Mouse (Mus musculus) neutrophil, adult 5-6 weeks (primary cell): ENCODE data around the gene Olfr309. TPM values are rescaled to one million over a fixed set of nuclear protein-coding genes. Genes with fewer than 3 reads are reported as not detected.
"Not testable (repeated sequence)": the region's sequence is repeated elsewhere in the genome, so short reads cannot be mapped to it uniquely, and the experiment has no call there.

Source experiments
- ATAC-seq: fragments of 151-379, 151-347 bp; 2 replicates; pipeline ENCODE4 v1.8.0; 2017; ENCODE audit warnings: mild to moderate bottlenecking, moderate TSS enrichment; ENCODE audit not compliant: insufficient number of reproducible peaks, poor library complexity, low FRiP score, severe bottlenecking; ENCODE audit errors: extremely low read depth
- total RNA-seq: library from RNA; stranded (forward); fragments of 200-1000 nt; gene quantifications from 2 replicates; pipeline ENCODE4 v1.2.3, GENCODE M21; 2017

Olfr309 gene
- total RNA-seq, result not detected in 2 replicates

- ATAC-seq, result no peak
These were observed at the start of gene Olfr309 for GRCm38 (mm10) chr7:86313608-86314007. Gene Olfr309 (minus strand): TSS chr7:86313708.

DNA sequence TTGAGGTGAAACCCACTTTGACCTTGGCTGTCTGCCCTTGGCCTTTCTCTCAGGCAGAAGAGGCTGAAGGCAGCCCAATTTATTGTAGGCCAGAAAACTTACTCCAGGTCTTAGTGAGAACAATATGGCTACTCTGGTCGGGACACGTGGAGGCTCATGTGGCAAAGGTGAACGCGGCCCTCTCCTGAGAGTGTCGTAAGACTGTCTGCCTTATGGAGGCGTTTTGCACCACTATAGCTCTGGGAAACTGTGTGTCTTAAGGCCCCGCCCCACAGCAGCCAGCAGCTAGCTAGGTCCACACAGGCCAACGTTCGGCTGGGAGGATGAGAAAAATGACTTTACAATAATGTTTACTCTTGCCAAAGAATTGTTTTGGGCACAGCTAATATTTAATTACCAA lies 32.8 kb upstream of the Olfr309 start:
- not testable (repeated sequence) for ATAC-seq

DNA sequence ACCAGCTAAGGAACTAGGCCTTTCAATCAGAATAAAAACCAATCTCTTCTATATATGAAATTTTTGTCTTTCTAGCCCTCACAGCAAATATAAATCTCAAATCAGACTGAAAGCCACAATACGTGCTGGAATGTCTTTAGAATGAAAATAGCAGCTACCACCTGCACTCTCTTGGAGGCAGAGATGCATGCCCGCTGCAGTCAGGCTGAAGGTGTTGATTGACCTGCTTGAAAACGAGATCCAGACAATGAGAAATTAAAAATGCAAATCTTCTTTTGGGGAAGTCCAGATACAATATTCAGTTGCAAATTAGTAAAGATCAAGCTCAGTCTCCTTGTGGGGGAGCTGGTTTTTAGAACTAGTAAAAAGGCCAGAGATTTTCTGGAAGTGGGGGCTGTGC lies 30.7 kb upstream of the Olfr309 start:
- ATAC-seq, result no peak

DNA sequence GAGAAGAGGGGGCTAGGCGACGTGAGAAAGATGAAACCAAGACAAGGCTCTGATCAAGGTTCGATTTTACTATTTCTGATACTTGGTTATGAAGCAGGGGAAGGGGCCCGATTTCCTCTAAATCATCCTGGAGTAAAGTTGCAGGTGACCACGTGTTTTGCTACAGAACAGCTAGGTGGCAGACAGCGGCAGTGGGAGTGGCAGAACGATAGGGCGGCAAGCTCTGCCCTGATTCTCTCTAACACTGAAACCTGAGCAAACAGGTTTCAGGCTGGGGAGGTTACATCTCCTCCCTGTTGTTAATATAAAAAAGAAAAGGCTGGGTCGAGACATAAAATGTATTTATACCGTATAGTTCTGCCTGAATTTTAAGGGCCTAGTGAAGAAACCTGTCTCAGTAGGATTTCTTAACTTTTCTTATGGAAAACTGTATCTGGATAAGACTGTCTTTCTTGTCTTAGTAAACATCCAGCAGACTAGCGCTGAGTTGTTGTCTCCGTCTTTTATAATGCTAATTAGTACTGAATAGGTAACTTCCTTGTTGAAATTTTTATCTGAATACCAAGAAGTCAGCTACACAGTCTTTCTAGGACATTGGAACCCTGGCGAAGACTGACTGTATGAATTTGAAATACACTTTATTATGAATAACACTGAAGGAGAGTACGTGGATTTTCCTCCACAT lies 29.5 kb upstream of the Olfr309 start:
- ATAC-seq, result no peak

- ATAC-seq, result no peak
These were observed 24.0 kb upstream of the Olfr309 start, which contains the start of gene Olfr307 for GRCm38 (mm10) chr7:86337486-86337885. Gene Olfr307 (minus strand): TSS chr7:86337586.

DNA sequence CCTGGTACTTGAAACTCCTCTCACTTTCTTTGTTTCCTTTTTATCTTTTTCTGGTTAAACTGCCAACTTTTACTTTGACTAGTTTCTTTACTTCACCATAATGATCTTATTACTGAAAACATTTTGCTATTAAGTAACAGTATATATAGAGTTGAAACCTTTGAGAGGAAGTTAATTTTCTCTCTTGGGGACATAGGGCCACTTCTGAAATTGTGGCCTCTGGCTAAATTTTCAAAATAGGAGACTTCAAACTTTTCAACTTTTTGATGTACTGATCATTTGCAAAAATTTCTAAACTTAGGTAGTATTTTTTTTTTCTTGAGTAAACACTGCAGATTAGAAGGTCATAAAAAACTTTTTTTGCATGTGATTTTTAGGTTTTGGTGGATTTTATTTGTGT lies 12.0 kb upstream of the Olfr309 start, which contains the start of gene Olfr308:
Gene Olfr308 (minus strand): TSS at position 101 of the 400 bp plus-strand sequence.
- ATAC-seq, result no peak

DNA sequence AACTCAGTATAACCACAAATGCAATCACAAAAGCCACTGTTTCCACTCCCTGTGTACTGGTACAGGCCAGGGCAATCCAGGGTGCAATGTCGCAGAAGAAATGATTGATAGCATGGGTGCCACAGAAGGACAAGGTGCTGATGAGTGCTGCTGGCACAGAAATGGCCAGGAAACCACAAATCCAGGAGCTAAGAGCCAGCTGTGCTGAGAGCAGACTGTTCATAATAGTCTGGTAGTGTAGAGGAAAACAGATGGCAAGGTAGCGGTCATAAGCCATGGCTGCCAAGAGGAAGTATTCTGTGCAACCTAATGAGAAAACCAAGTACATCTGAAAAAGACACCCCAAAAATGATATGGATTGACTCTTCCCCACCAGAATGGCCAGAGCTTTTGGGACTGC lies 7.8 kb upstream of the Olfr309 start:
- no peak for ATAC-seq

DNA sequence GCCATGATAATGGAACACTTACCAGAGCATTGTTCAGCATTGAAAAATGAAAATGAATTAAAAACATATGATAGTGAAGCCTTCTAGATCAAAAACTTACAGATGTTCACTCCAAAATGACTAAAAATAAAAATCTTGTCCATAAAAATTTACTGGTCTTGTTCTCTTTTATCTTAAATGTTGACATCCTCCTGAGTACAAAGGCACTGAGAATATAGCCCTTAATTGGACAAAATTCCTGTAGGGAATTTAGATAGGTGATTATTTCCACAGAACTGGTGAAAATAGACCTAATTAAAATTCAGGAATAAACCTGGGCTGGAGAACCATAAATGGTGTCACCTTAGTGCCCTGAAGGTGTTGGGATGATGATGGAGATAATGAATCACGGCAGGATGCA lies 36.4 kb downstream of the Olfr309 start, which contains the start of gene Olfr310:
Gene Olfr310 (minus strand): TSS at position 101 of the 400 bp plus-strand sequence.
- no peak for ATAC-seq

Other genes starting within 250 kb of the Olfr309 start
- 0.12 TPM in 1 of 2 replicates, not detected in the other for gene Vmn2r75, start 141.9 kb downstream of the Olfr309 start, total RNA-seq
- gene Vmn2r76, start 67.4 kb downstream of the Olfr309 start, total RNA-seq, result 0.12 TPM in 2 replicates
- gene Olfr310, start 36.5 kb downstream of the Olfr309 start, total RNA-seq, result 0.47 TPM in 1 of 2 replicates, not detected in the other
- 0.23 TPM in 1 of 2 replicates, not detected in the other for gene Olfr308, start 11.9 kb upstream of the Olfr309 start, total RNA-seq
- not detected in 2 replicates for gene Olfr307, start 23.9 kb upstream of the Olfr309 start, total RNA-seq
- gene Olfr305, start 53.2 kb upstream of the Olfr309 start, total RNA-seq, result not detected in 2 replicates
- not detected in 2 replicates for gene Olfr304, start 73.0 kb upstream of the Olfr309 start, total RNA-seq
- gene Olfr303, start 84.1 kb upstream of the Olfr309 start, total RNA-seq, result not detected in 2 replicates
- gene Olfr301, start 90.1 kb upstream of the Olfr309 start, total RNA-seq, result not detected in 2 replicates
- gene Olfr299, start 146.2 kb upstream of the Olfr309 start, total RNA-seq, result not detected in 2 replicates
- 0.25 TPM in 1 of 2 replicates, not detected in the other for gene Olfr298, start 178.8 kb upstream of the Olfr309 start, total RNA-seq
- not detected in 2 replicates for gene Olfr297, start 206.3 kb upstream of the Olfr309 start, total RNA-seq